Mouse (Mus musculus) heart, postnatal 10 days (tissue): ENCODE measurements around the gene Rapsn. TPM values are rescaled to one million over a fixed set of nuclear protein-coding genes. Genes with fewer than 3 reads are reported as not detected.
A peak's percentile ranks its signal among the peaks of the same experiment; 100 is the strongest.

Experiments
- DNase-seq, 2 experiments: peaks; one replicate each; pipeline ENCODE4 v3.0.0; 2021
- intact Hi-C: fragments of 180-260 bp; cut with DNase I; formaldehyde crosslinking; loops from one replicate; pipeline ENCODE4 v1.15.1; 2025
- total RNA-seq, 2 experiments: library from RNA; stranded (reverse); gene quantifications; 2 replicates each; pipeline ENCODE4 v1.2.3; 2021

Gene Rapsn
- total RNA-seq, 2 experiments from 2014 or later, result 15.4 to 19.8 TPM

DNA sequence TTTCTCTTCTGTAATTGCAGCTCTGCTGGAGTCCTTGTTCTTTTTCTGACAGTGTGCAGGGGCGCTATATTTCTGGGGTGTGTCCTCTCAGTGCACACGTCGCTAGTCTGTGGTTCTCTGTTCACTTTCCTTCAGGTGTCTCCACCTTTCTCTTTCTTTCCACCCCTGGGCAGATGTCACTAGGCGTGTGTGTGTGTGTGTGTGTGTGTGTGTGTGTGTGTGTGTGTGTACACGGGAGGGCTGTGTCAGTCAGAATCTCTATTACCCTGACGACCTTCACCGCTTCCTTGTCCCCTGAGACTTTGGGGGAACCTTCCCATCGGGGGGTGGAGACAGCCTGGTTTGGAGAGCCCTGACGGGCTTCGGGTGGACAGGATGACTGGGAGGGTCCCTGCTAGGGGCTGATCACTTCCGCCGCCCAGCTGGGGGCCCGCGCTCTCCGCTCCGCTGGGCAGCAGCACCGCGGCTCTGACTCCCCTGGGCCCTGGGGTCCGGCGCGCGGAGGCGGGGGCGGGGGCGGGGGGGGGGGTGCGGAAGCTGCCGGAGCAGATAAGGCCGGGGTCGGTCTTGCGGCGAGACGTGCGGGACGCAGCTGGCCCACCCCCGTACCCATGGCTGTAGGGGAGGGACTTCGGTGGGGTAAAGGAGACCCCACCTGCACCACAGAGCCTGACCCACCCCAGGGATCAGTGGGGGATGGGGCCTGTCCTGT, 43.0 kb downstream of the Rapsn start:
- DNase-seq, result no peak
- intact Hi-C loops, result no loop called here

DNA sequence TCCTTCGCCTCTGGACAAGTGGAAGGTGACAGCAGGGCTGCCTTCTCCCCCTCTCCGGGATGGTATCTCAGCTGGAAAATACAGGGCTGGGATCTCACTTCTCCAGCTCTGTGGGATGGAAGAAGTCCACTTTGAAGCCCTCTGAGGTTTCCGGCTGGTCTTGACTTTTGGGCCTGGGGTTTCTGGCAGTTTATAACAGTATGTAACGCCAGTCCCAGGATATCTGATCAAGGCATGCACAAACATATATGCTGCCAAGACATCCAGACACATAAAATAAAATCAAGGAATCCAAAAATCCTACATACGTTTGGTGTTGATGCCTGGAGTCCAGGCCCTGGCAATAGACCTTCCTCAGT, 43.6 kb downstream of the Rapsn start:
- DNase-seq, result no peak
- intact Hi-C loops, result no loop called here

DNA sequence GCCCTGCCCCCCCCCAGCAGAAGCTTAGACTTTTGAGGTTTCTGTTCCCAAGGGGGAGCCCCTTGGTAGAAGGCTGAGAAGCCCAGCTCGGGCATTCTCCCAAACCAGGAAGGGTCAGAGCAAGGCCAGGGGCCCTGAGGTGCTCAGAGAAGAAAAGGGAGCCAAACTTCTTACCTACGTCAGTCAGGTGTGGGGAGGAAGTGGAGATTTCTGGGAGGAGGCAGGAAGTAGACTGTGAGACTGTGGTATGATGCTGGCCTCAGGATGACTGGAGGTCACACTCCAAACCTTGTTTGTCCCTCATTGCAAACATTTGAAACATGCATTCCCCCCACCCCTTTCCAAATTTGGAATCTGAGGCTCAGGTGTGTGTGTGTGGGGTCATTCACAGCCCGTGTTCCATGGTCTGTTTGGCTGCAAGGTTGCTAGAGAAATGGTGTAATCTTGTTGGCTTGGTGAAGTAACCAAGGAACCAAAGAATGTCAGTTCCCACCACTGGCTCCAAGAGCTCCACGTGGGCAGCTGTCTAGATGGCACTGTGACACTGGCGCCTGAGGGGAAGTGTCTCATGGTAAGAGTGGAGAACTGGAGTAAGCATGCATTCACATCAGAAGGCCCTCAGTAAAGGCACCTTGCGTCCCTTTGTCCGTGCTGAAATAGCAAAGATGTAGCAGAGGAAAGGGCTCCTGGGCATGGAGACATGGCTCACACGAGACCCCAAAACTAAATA, 45.5 kb downstream of the Rapsn start:
- DNase-seq, result no peak
- intact Hi-C loops, result no loop called here

DNA sequence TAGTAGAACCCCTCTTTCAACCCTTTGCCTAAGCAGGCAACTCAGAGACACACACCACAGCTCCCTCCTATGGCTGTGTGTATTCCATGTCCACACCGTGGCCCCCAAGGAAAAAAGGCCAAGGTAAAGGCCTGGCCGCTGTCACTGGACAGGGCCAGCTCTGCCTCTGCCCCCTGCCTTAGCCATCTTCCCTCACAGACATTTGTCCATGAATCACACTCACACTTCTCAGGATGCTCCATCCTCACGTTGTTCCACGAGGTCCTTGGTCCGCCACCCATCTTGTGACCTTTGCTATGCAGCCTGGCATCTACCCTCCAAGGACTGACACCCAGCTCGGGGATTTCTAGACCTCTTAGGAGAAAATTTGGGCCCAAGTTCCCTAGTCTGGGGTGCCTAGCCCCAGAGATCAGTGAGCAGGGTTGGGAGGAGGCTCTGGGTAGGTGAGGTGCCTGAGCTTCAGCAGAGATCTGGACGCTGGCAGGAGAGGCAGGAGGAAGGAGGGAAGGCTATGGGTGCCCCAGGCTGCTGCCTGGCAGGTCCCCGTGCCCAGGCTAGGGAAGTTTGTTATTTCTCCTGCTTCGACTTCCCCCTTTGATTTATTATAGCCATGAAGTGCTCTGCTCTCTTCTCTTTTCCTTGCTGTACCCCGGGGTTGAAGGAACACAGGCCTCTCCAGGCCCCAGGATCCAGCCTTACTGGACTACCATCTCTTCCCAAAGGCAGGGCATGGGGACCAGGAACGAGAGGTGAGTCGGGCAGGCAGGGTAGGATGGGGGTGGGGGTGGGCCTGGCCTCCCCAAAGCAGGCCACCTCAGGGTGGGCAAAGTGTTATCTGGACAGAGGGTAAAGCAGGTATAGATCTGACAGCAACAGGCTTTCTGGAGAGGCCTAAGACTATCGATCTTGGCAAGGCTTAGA, 46.6 kb downstream of the Rapsn start, which contains the start of gene Spi1:
TSS of gene Spi1 (plus strand) at position 616 of the 921 bp plus-strand sequence.
- DNase-seq, result no peak
- intact Hi-C loops, result no loop called here

DNA sequence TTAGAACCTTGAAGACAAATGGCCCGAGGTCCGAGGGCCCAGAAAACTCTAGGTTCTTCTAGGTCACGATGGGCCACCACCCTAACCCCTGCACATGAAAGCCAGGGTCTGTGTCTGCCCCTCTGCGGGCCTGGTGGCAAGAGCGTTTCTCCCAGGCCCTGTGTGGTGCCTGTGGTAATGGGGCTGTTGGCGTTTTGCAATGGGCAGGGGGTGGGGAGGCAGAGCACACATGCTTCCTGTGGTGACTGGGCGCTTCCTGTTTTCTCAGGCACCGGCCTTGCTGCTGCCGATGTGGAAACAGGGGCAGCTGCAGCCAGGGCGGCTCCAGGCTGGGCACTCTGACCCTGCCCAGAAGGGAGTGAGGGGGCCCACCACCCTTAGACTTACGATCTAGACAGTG, 47.4 kb downstream of the Rapsn start:
- intact Hi-C loops, result no loop called here
- DNase-seq, result peak; percentile 53 to 58

DNA sequence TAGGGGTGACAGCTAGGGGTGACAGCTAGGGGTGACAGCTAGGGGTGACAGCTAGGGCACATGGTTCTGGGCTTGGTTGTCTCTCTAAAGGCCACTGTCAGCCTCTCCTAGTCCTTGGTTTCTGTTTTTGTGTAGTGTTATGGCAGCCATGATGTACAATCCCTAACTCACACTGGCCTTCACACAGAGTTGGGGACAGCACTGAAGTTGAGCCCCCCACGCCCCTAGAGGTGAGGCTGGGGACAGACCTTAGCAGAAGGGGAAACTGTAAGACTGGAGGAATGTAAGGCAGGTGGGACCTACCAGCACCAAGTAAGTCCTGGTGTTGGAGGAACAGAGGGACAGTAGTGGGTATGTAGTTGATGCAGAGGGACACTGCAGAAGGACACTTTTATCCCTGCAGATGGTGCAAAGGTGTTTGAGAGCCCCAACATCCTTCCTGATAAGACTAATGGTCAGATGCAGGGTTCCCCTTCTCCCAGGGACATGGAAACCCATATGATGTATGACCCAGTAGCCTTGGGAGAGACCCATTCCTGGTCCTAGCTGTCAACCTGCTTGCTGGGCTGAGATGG, 48.0 kb downstream of the Rapsn start:
- intact Hi-C loops, result no loop called here
- DNase-seq, result no peak

DNA sequence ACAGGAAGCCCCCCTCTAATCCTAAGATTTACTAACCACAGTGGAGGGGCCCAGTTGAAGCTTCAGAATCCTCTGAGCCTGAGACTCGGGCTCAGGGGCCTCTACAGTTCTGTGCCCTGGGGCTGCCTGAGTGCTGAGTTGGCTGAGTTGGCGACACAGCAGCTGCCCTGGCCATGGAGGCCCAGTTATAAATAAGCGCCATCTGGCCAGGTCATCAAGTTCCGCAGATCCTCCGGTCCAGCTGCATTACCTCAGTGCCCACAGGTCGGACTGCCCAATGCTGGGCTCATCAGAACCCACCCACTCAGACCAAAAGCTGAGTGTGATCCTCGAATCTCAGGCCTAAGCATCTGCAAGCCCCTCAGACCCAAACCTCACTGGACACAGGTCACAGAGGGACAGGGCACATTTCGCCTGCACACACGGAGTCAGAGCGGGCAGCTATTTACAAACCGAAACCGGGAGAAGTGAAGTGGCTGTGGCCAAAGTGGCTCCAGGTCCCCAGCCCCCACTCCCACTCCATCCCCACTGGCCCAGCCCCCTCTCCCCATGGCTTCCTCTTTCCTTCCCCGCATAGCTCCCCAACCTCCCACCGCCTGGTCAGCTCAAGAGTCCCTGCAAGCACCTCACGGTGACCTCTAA, 48.9 kb downstream of the Rapsn start:
- intact Hi-C loops, result no loop called here
- DNase-seq, result no peak

DNA sequence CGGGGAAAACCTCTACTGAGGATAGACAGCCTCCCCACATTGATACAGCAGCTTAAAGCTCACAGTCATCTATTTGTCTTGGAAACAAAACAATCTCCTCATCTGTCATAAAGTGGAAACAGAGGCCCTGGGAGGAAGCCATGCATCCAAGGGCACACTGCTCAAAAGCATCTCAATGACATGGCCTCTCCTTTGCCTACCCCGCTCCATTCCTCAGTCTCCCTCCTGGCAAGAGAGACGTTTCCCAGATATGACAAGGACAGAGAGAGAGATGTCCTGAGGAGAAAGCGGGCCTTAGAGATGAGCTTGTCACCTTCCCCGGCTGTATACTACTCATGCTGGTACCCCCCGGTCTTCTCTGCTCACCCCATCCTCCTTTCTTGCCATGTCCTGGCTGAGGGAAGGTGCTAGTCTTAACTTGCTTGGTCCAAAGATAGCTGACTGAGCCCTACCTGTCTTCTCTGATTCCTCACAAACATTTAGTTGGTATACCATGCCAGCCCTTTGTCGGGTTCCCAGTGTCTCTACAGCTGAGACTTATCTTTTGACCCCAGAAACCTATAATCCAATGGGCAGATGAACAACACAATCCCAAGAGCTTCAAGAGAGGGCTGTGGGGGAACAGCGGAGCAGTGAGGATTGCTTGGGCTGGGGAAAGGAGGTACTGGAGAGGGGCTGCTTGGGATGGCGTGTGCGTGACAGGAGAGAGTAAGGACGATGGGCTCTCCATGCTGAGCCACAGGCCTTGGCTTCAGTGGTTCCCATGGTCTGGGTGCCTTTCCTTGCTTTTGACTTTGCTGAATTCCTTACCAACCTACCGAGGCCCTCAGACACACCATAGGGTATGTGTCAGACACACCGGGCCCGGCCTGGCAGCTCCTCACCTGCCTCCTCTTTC, 50.3 kb downstream of the Rapsn start:
- no peak for DNase-seq
- intact Hi-C loops, result no loop called here

DNA sequence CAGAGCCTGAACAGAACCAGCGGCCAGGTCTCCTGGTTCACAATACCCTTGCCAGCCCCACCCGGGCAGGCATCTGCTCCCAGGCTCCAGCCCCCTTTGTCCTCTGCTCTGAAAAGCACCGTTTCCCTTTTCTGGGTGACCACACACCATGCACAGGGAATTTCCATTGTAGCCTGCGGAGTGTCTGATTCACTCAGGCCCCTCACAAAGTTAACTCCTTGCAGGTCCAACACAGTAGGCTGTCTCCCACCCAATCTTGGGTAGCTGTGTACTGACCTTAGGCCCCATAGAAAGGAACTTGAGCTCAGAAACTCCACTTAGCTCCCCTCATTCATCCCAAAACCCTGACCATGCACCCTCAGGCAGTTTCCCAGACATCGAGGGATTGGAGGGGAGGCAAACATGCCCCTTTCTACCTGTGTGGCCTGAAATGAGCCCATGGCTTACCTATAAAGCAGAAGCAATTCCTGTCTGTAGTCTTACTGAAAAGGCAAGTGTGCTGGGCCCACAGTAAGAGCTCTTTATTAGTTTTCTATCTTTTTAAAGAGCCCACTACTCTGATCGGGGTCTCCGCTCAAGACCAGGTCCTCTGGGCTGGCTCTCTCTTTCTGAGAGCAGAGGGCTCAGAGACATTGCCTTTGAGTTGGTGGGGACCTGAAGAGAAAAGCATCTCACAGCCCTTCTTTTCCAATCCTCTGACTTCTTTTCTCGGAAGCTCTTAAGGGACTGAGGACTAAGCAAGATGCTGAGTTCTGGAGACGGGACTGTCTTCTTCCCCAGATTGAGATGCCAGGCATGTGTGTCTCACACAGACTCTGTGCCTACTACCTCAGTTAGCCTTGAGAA, 51.2 kb downstream of the Rapsn start:
- intact Hi-C loops, result no loop called here
- no peak for DNase-seq

DNA sequence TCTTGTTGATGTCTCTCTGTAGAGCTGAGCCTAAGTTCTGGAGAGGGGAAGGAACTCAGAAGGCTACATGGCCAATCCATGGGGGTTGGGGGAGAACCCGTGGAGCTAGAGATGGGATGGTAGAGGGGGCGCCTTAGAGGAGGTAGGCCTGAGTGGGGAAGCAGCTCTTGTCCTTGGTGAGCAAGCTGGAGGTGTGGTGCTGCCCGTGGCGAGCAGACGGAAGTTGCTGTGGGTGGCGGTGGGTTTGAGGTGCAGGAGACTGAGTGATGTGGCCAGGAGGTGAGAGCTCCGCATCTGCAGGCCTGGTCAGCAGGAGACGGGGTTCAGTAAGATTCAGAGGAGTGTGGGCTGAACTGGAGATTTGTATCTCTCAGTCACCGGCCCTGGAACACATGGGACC, 52.0 kb downstream of the Rapsn start:
- intact Hi-C loops, result no loop called here
- DNase-seq, result no peak

DNA sequence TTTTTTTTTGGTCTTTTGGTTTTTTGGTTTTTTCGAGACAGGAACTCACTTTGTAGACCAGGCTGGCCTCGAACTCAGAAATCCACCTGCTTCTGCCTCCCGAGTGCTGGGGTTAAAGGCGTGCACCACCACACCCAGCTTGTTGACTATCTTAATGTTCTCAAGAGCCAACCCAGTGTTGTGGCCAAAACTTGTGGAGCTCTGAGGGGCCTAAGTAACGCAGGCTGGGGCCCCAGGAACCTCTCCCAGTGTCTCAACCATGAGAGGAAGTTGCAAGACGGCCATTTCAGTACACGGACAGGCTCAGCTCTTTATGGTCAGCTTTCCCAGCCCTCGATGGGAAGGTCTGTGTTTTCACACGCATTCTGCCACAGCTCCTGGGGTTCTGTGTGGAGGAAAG, 53.6 kb downstream of the Rapsn start:
- intact Hi-C loops, result no loop called here
- no peak for DNase-seq

DNA sequence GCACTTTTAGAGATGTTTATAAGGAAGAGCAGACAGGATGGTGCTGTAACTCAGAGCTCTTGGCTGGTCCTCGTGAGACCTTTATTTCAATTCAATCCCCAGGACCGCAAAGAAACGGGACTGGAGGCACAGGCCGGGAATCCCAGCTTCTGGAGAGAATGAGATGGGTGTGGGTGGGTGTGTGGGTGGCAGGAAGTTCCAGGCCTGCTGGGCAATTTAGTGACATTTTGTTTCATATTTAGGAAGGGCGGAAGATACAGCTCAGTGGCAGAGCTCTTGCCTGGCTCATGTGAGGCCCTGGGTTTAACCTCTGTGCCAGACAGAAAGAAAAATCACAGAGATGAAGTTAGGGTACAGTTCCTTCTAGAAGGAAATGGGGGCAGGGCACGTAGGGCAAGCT, 54.8 kb downstream of the Rapsn start:
- DNase-seq, result no peak
- intact Hi-C loops, result no loop called here

DNA sequence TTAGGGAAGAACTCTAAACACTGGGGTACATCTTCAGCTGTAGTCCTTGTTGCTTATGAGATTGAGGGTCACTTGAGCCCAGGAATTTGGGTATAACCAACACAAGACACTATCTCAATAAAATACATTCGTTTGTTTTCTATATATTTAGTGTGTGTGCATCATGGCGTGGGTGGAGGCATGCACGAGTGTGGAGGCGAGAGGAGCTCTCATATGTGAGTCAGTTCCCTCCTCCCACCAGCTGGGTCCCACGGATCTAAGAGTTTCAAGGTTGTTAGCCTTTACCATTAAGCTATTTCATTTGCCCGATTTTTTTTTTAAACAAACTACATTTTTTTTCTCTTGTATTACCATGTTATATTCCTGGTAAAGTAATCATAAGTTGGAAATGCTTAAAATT, 55.4 kb downstream of the Rapsn start:
- DNase-seq, result no peak
- intact Hi-C loops, result no loop called here

Other genes with a start within 250 kb of the Rapsn start
- 100 to 1,000 TPM; 205 TPM for gene Mtch2, start 188.5 kb upstream of the Rapsn start, total RNA-seq
- gene C1qtnf4, start 149.8 kb upstream of the Rapsn start, total RNA-seq, result 1 to 10 TPM; 6.2 to 6.6 TPM
- 10 to 100 TPM; 21.7 to 26.1 TPM for gene Kbtbd4, start 130.9 kb upstream of the Rapsn start, total RNA-seq
- 100 to 1,000 TPM; 693 to 709 TPM for gene Ndufs3, start 130.8 kb upstream of the Rapsn start, total RNA-seq
- gene Celf1, start 95.2 kb upstream of the Rapsn start, total RNA-seq, result 100 to 1,000 TPM; 111 to 119 TPM
- 100 to 1,000 TPM; 221 to 245 TPM for gene Psmc3, start 18.4 kb downstream of the Rapsn start, total RNA-seq
- gene Slc39a13, start 34.8 kb downstream of the Rapsn start, total RNA-seq, result 10 to 100 TPM; 27.7 to 31.9 TPM
- 1 to 10 TPM; 2.3 to 3.0 TPM for gene Spi1, start 46.8 kb downstream of the Rapsn start, total RNA-seq
- 1,000 to 10,000 TPM; 1,924 to 2,166 TPM for gene Mybpc3, start 82.5 kb downstream of the Rapsn start, total RNA-seq
- 1 to 10 TPM; 5.2 to 6.3 TPM for gene Madd, start 148.2 kb downstream of the Rapsn start, total RNA-seq
- gene Nr1h3, start 167.2 kb downstream of the Rapsn start, total RNA-seq, result 1 to 10 TPM; 3.9 to 7.6 TPM
- gene Acp2, start 167.3 kb downstream of the Rapsn start, total RNA-seq, result 10 to 100 TPM; 19.1 to 23.8 TPM
- gene Ddb2, start 201.4 kb downstream of the Rapsn start, total RNA-seq, result 1 to 10 TPM; 5.4 to 6.7 TPM
- 100 to 1,000 TPM; 102 to 119 TPM for gene Pacsin3, start 220.3 kb downstream of the Rapsn start, total RNA-seq
- gene Arfgap2, start 229.4 kb downstream of the Rapsn start, total RNA-seq, result 10 to 100 TPM; 64.2 to 64.5 TPM